ENCODE assay signal across 8 mouse cellular contexts in the genomic region with DNA sequence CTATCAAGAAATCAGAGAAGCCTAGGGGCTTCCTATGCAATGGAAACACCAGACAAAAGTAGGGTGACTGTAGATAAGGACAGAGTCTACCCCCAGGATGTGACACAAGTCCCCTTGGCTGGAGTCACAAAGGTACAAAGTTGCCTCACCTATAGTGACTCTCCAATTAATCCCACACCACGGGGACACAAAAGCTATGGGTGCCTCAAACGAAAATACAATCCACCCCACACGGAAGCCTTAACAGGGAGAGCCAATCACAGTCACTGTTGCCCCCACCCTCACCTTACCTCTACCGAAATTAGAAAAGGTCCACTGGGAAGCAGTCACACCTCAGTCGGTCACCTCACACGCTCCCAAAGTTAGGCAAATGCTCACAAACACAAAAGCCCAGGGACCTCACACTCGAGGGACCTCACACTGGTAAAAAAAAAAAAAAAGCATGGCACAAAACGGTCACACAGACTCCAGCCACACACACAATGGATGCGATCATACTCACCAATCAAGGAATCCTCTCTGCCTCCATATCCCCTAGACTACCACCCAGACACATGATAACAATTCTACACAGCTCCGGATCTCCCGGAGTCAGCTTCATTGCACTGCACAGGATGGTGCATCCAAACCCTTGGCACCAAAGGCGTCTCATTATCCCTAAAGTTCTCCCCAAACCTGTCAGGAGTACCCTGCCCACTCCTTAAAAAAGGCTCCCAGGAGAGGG. TPM values are rescaled to one million over a fixed set of nuclear protein-coding genes. Genes with fewer than 3 reads are reported as not detected.
DNase-seq lines count a peak whose midpoint lies in the region; ATAC-seq and TF ChIP-seq lines count a peak whose summit lies in the region.

No protein-coding gene starts in this region.

- peak overlapping the region; percentile 57 to 93 for H3K4me3 ChIP-seq in heart, embryonic 14.5 days (ENCODE audit: control insufficient read depth in 1 of 2, insufficient read depth in 1 of 2, low read depth in 1 of 2, low read length in 2 of 2)
- peak overlapping the region; percentile 65 for H3K4me3 ChIP-seq in forebrain, postnatal 0 days (ENCODE audit: low read depth, low read length)
- H3K4me3 ChIP-seq in macrophage (ENCODE audit: inconsistent target): peak overlapping the region; percentile 79

- peak overlapping the region; percentile 92 for H3K4me2 ChIP-seq in heart, embryonic 14.5 days (ENCODE audit: low read length)
- H3K4me2 ChIP-seq in forebrain, postnatal 0 days (ENCODE audit: low read depth): peak overlapping the region; percentile 71

- H3K36me3 ChIP-seq in heart, embryonic 14.5 days (ENCODE audit: control insufficient read depth, insufficient read depth, low read length): no peaks in the 10 kb centered on the region
- no peaks in the 10 kb centered on the region for H3K36me3 ChIP-seq in forebrain, postnatal 0 days (ENCODE audit: insufficient read depth)
- no peaks in the 10 kb centered on the region for H3K36me3 ChIP-seq in macrophage (ENCODE audit: inconsistent target)

- no peak for DNase-seq in heart, postnatal 36 days
- DNase-seq in Muller cell, postnatal 12 days (ENCODE audit: inconsistent ontology term): peak; percentile 3
- DNase-seq in forebrain, postnatal 0 days: no peak
- DNase-seq in thymus, postnatal 25 days: peak; percentile 1
- no peak for DNase-seq in urinary bladder, postnatal 36 days (ENCODE audit: low spot score in 2 of 2)
- DNase-seq in spleen, postnatal 10 days (ENCODE audit: low spot score in 2 of 2): no peak

- under 1% methylated on average over 12 of the region's 12 CpGs for WGBS in heart, embryonic 14.5 days
- under 1% methylated on average over 12 of the region's 12 CpGs for WGBS in forebrain, postnatal 0 days
- WGBS in macrophage (ENCODE audit: missing documents): 5% methylated on average over 12 of the region's 12 CpGs

- H3K79me2 ChIP-seq in macrophage (ENCODE audit: inconsistent target): peaks cover 44% of the 10 kb centered on the region

- intact Hi-C loops in heart, postnatal 36 days (cut with DNase I): loop anchor here (2.0 to 5.0 kb wide), 3 partner anchors 30 to 137 kb away; a partner anchor contains a TSS

- no peaks in the 10 kb centered on the region for H3K27me3 ChIP-seq in heart, embryonic 14.5 days (ENCODE audit: control insufficient read depth, insufficient read depth, low read length)
- no peaks in the 10 kb centered on the region for H3K27me3 ChIP-seq in forebrain, postnatal 0 days (ENCODE audit: insufficient read depth, low read length)

- peaks cover 3 to 31% of the 10 kb centered on the region in 2 experiments for H3K4me1 ChIP-seq in heart, embryonic 14.5 days (ENCODE audit: control insufficient read depth in 2 of 2, insufficient read depth in 2 of 2, low read length in 2 of 2)
- H3K4me1 ChIP-seq in forebrain, postnatal 0 days (ENCODE audit: insufficient read depth): peaks cover 21% of the 10 kb centered on the region

- peak overlapping the region; percentile 74 for H3K9ac ChIP-seq in heart, embryonic 14.5 days (ENCODE audit: low read length)
- peak overlapping the region; percentile 61 for H3K9ac ChIP-seq in forebrain, postnatal 0 days

- H3K27ac ChIP-seq in heart, embryonic 14.5 days (replicated peaks in 1 of 2; ENCODE audit: control insufficient read depth in 1 of 2, insufficient read depth in 1 of 2, low read depth in 2 of 2, low read length in 2 of 2): peak overlapping the region; percentile 48
- peak overlapping the region; percentile 78 for H3K27ac ChIP-seq in forebrain, postnatal 0 days (ENCODE audit: low read depth, low read length)
- H3K27ac ChIP-seq in macrophage: peak overlapping the region; percentile 79

- no peaks in the 10 kb centered on the region for H3K9me3 ChIP-seq in heart, embryonic 14.5 days (ENCODE audit: control insufficient read depth, low read length)
- H3K9me3 ChIP-seq in forebrain, postnatal 0 days (ENCODE audit: low read length): no peaks in the 10 kb centered on the region

- TF ChIP-seq CTCF in forebrain, postnatal 0 days (IDR thresholded peaks at IDR 0.05; ENCODE audit: low read depth): no peak

- ATAC-seq in heart, embryonic 14.5 days (ENCODE audit: insufficient number of reproducible peaks, insufficient read depth, low FRiP score, low read depth): 0 out of 2 replicates have a peak, but pooled peaks have one; percentile 2
- peak; percentile 36 for ATAC-seq in forebrain, postnatal 0 days

RNA-seq across cellular contexts. Expression of a gene that starts 0.7 kb away (rescaled TPM):
- polyA plus RNA-seq in heart, embryonic 14.5 days (2014; fragmentation: Nextera tagmentation; extraction: Ambion mirVana): 10.4 and 12.0 TPM in 2 replicates
- total RNA-seq in heart, postnatal 36 days (2021): 10 to 100 TPM; 10.9 to 11.9 TPM
- total RNA-seq in forebrain, postnatal 0 days (2014; rRNA removed): 15.6 and 16.9 TPM in 2 replicates
- 9.3 and 12.2 TPM in 2 replicates for polyA plus RNA-seq in forebrain, postnatal 0 days (2015; fragmentation: Nextera tagmentation; extraction: Ambion mirVana)
- total RNA-seq in macrophage (2018; cell fraction: chromatin; rRNA removed): 10 to 100 TPM in 16 of 26 experiments, 1 to 10 TPM in 10; 3.9 to 36.7 (median 15.8) TPM
- total RNA-seq in macrophage (2018; cell fraction: cytosol; rRNA removed): 10 to 100 TPM in 15 of 26 experiments, 1 to 10 TPM in 11; 2.8 to 14.3 (median 10.5) TPM
- total RNA-seq in macrophage (2018; cell fraction: nucleus; rRNA removed): 10 to 100 TPM in 11 of 26 experiments, 1 to 10 TPM in 15; 2.3 to 27.0 (median 8.9) TPM
- 7.8 to 8.9 TPM (median 8.4 TPM) in 3 replicates for polyA plus RNA-seq in macrophage (2018)

RNA-seq across cellular contexts. Expression of a gene that starts 31.4 kb away (rescaled TPM):
- 6.5 and 6.6 TPM in 2 replicates for polyA plus RNA-seq in heart, embryonic 14.5 days (2014; fragmentation: Nextera tagmentation; extraction: Ambion mirVana)
- total RNA-seq in heart, postnatal 36 days (2021): 1 to 10 TPM; 5.2 to 5.7 TPM
- 11.3 and 14.4 TPM in 2 replicates for total RNA-seq in forebrain, postnatal 0 days (2014; rRNA removed)
- polyA plus RNA-seq in forebrain, postnatal 0 days (2015; fragmentation: Nextera tagmentation; extraction: Ambion mirVana): 10.2 and 11.4 TPM in 2 replicates
- 1 to 10 TPM in 4 of 26 experiments, under 1 TPM in 11, not detected in 11; 0.25 to 3.8 (median 0.45) TPM for total RNA-seq in macrophage (2018; cell fraction: chromatin; rRNA removed)
- total RNA-seq in macrophage (2018; cell fraction: cytosol; rRNA removed): 1 to 10 TPM in 4 of 26 experiments, under 1 TPM in 22; 0.05 to 1.5 (median 0.30) TPM
- total RNA-seq in macrophage (2018; cell fraction: nucleus; rRNA removed): 1 to 10 TPM in 2 of 26 experiments, under 1 TPM in 15, not detected in 9; 0.17 to 3.2 (median 0.42) TPM
- 0.57 to 1.1 TPM (median 0.83 TPM) in 3 replicates for polyA plus RNA-seq in macrophage (2018)

RNA-seq across cellular contexts. Expression of a gene that starts 38.2 kb away (rescaled TPM):
- polyA plus RNA-seq in heart, embryonic 14.5 days (2014; fragmentation: Nextera tagmentation; extraction: Ambion mirVana): 1.8 and 2.3 TPM in 2 replicates
- under 1 TPM; 0.39 to 0.49 TPM for total RNA-seq in heart, postnatal 36 days (2021)
- 12.7 and 18.3 TPM in 2 replicates for total RNA-seq in forebrain, postnatal 0 days (2014; rRNA removed)
- 8.8 and 12.4 TPM in 2 replicates for polyA plus RNA-seq in forebrain, postnatal 0 days (2015; fragmentation: Nextera tagmentation; extraction: Ambion mirVana)
- 1 to 10 TPM in 5 of 26 experiments, under 1 TPM in 13, not detected in 8; 0.12 to 2.1 (median 0.70) TPM for total RNA-seq in macrophage (2018; cell fraction: chromatin; rRNA removed)
- under 1 TPM; 0.14 to 0.82 (median 0.41) TPM for total RNA-seq in macrophage (2018; cell fraction: cytosol; rRNA removed)
- 1 to 10 TPM in 5 of 26 experiments, under 1 TPM in 18, not detected in 3; 0.17 to 2.0 (median 0.50) TPM for total RNA-seq in macrophage (2018; cell fraction: nucleus; rRNA removed)
- 0.31 to 0.79 TPM (median 0.50 TPM) in 3 replicates for polyA plus RNA-seq in macrophage (2018)

RNA-seq across cellular contexts. Expression of a gene that starts 44.6 kb away (rescaled TPM):
- polyA plus RNA-seq in heart, embryonic 14.5 days (2014; fragmentation: Nextera tagmentation; extraction: Ambion mirVana): 3.8 and 4.0 TPM in 2 replicates
- total RNA-seq in heart, postnatal 36 days (2021): 1 to 10 TPM; 2.9 TPM
- total RNA-seq in forebrain, postnatal 0 days (2014; rRNA removed): 26.9 and 27.1 TPM in 2 replicates
- polyA plus RNA-seq in forebrain, postnatal 0 days (2015; fragmentation: Nextera tagmentation; extraction: Ambion mirVana): 9.9 and 15.5 TPM in 2 replicates
- total RNA-seq in macrophage (2018; cell fraction: chromatin; rRNA removed): 10 to 100 TPM in 18 of 26 experiments, 1 to 10 TPM in 8; 3.2 to 39.4 (median 16.0) TPM
- 1 to 10 TPM in 21 of 26 experiments, under 1 TPM in 5; 0.29 to 4.1 (median 1.9) TPM for total RNA-seq in macrophage (2018; cell fraction: cytosol; rRNA removed)
- 10 to 100 TPM in 15 of 26 experiments, 1 to 10 TPM in 11; 3.6 to 32.3 (median 11.0) TPM for total RNA-seq in macrophage (2018; cell fraction: nucleus; rRNA removed)
- polyA plus RNA-seq in macrophage (2018): 2.0 to 2.8 TPM (median 2.5 TPM) in 3 replicates

RNA-seq across cellular contexts. Expression of a gene that starts 46.9 kb away (rescaled TPM):
- 9.4 and 10.0 TPM in 2 replicates for polyA plus RNA-seq in heart, embryonic 14.5 days (2014; fragmentation: Nextera tagmentation; extraction: Ambion mirVana)
- 10 to 100 TPM in 1 of 2 experiments, 1 to 10 TPM in 1; 9.8 to 11.4 TPM for total RNA-seq in heart, postnatal 36 days (2021)
- total RNA-seq in forebrain, postnatal 0 days (2014; rRNA removed): 16.7 and 19.0 TPM in 2 replicates
- polyA plus RNA-seq in forebrain, postnatal 0 days (2015; fragmentation: Nextera tagmentation; extraction: Ambion mirVana): 5.8 and 6.9 TPM in 2 replicates
- 10 to 100 TPM in 20 of 26 experiments, 1 to 10 TPM in 6; 4.6 to 26.2 (median 12.8) TPM for total RNA-seq in macrophage (2018; cell fraction: chromatin; rRNA removed)
- total RNA-seq in macrophage (2018; cell fraction: cytosol; rRNA removed): 10 to 100 TPM in 14 of 26 experiments, 1 to 10 TPM in 12; 2.9 to 18.4 (median 11.4) TPM
- 10 to 100 TPM in 14 of 26 experiments, 1 to 10 TPM in 12; 4.5 to 28.3 (median 10.2) TPM for total RNA-seq in macrophage (2018; cell fraction: nucleus; rRNA removed)
- polyA plus RNA-seq in macrophage (2018): 8.7 to 12.3 TPM (median 11.7 TPM) in 3 replicates

Comparison
In these comparisons a context has a peak if more than half of its experiments do, and no peak if none do; other contexts are left out.
1. DNase-seq: peak in Muller cell, postnatal 12 days (single experiment) and thymus, postnatal 25 days (single experiment); none in heart, postnatal 36 days (0 of 2), forebrain, postnatal 0 days (single experiment), urinary bladder, postnatal 36 days (0 of 2) and spleen, postnatal 10 days (0 of 2).
2. Peak in every context shown above with its lines, with median percentiles within 50 percentile points of each other: H3K27ac ChIP-seq and H3K4me3 ChIP-seq.